Mouse (Mus musculus) kidney, postnatal 36 days (tissue): Measurements from ENCODE around the gene Tspan7.

Source experiments
- DNase-seq, 2 experiments: peaks; one replicate each; pipeline ENCODE4 v3.0.0; 2021 to 2022; ENCODE audit warnings: mixed read lengths in 2 of 2

Gene Tspan7

GRCm38 (mm10) chrX:10556899-10557298 is 71.9 kb downstream of the Tspan7 start:
- peak in 1 of 2 experiments; percentile 15 for DNase-seq

- no peak for DNase-seq
Measured at GRCm38 (mm10) chrX:10557596-10557995, 72.6 kb downstream of the Tspan7 start.

GRCm38 (mm10) chrX:10558625-10559024 is 73.7 kb downstream of the Tspan7 start:
- DNase-seq, result no peak

- no peak for DNase-seq
Measured at GRCm38 (mm10) chrX:10565811-10566210, 80.9 kb downstream of the Tspan7 start.

- DNase-seq, result peak; percentile 76 to 80
Measured at GRCm38 (mm10) chrX:10574523-10574922, 89.6 kb downstream of the Tspan7 start.

- DNase-seq, result peak in 1 of 2 experiments; percentile 7
Measured at GRCm38 (mm10) chrX:10575406-10575805, 90.4 kb downstream of the Tspan7 start.

GRCm38 (mm10) chrX:10576349-10576748 is 91.4 kb downstream of the Tspan7 start:
- DNase-seq, result no peak

GRCm38 (mm10) chrX:10577356-10577755 is 92.4 kb downstream of the Tspan7 start:
- DNase-seq, result peak; percentile 25 to 29

GRCm38 (mm10) chrX:10582731-10583130 is 97.8 kb downstream of the Tspan7 start:
- no peak for DNase-seq

- peak; percentile 28 to 60 for DNase-seq
Measured at GRCm38 (mm10) chrX:10592244-10592643, 107.3 kb downstream of the Tspan7 start.

GRCm38 (mm10) chrX:10593561-10593960 is 108.6 kb downstream of the Tspan7 start:
- DNase-seq, result no peak

- DNase-seq, result peak; percentile 8 to 25
Measured at GRCm38 (mm10) chrX:10617119-10617518, 132.2 kb downstream of the Tspan7 start.

- no peak for DNase-seq
Measured at GRCm38 (mm10) chrX:10641062-10641461, 156.1 kb downstream of the Tspan7 start.
